Mouse (Mus musculus): ENCODE data around the gene Gpr85.

Gpr85 gene

DNA sequence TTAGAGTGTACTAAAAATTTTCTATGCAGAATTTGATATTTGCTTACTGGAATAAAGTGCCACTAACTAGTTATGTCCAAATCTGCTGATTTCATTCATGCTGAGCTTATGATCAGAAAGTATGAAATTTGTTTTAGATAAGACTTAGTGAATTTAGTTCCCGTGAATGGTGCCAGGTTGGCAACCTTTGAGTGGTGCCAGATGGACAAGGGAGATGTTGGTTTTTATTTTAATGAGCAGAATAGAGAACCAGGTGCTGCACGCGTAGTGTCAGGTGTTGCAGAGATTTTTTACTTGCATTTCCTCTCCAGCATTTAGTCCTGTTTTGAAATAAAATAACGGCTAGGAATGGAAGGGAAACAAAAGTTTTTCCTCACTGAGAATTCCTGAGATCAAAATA lies 27.6 kb downstream of the Gpr85 start:
- no peak for DNase-seq

- DNase-seq, result no peak
Measured at GRCm38 (mm10) chr6:13800071-13800470, 39.7 kb downstream of the Gpr85 start.

- DNase-seq, result no peak
Measured at GRCm38 (mm10) chr6:13797389-13797788, 42.4 kb downstream of the Gpr85 start.

All from kidney, postnatal 36 days (tissue).